Mouse (Mus musculus): ENCODE measurements around the gene Lmtk3.

Gene Lmtk3

DNA sequence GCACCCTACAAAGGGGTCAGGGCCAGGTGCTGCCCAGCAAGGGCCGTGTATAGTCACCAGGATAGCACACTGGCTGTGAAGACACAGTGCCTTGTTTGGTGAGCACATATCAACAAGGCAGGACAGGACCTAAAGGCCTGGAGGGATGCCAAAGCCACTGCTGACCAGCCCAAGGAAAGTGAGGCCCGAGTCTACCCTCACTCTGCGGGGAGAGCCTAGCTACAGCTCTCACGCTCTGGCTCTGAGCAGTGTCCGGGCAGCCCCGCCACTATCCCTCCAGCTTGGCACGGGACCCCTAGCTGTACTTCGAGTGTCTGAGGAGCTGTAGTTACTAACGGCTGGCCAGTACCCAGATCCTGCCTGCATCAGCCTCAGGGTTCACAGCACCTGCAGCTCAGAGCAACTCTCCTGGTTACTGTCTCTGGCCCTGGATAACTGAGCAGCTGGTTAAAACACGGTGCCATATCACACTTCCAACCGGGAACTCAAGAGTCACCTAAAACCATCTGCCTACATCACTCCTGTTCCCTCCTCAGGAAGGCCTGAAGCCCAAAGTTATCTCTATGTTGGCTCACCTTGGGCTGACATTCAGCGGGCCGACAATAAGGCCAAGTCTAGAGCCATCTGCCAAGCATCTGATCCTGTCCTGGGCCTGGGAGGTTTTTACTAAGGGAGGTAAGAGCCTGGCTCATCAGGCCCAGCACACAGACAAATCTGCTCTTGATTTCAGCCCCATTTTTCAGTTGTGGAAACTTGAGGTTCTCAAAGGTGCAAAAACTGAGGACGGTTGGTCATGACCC, 25.9 kb downstream of the Lmtk3 start:
- DNase-seq (ENCODE audit: low spot score) = no peak

DNA sequence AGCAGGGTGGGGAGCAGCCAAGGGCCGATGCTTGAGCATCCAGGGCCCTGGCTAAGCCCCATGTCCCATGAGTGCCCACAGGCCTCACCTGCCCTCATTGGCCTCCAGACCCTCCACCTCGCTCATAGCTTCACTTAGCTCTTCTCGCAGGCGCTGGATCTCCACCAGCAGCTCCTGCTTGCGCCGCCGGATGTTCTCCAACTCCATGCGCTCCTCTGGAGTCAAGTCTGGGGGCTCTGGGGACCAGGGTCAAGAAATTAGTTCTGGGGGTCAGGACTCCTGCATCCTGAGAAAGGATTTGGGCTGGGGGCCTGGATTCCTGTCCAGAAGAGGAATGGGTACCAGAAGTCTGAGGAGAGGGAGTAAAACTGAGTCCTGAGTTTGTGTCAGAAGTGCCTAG, 29.4 kb downstream of the Lmtk3 start:
- no peak for DNase-seq (ENCODE audit: low spot score)

GRCm38 (mm10) chr7:45813787-45814779, 30.5 kb downstream of the Lmtk3 start, which contains the start of gene Cyth2:
TSS of gene Cyth2 (minus strand) at chr7:45814581.
- peak; percentile 100 for DNase-seq (ENCODE audit: low spot score)

- no peak for DNase-seq (ENCODE audit: low spot score)
Measured at GRCm38 (mm10) chr7:45814841-45815240, 31.3 kb downstream of the Lmtk3 start.

DNA sequence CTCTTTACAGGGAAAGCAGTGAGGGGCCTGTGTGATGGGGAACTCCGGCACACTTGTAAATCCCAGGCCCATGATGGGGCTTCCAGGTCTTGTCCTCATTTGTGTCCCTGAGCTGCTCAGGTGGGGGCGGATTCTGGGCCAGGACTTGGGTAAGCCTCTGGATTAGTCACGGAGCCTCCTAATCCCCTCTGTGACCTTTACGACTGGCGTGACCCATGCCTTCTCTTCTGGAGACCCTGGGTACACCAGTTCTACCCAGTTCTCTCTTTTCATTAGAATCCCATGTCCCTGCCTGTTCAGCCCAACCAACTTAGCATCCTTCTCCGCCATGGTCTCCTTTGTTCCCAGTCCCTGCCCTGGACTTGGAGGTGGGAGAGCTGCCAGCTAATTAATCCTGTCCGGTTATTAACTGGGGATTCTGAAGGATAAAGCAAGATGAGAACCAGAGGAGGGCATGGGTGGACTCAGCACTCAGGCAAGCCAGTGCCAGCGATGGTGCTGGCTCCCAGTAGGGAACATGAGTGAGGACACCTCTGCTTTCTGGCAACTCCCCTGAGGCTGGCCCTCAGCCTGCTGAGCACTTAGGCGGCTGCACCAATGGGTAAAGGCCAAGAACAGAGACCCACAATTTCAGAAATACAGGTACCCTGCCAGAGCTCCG, 31.9 kb downstream of the Lmtk3 start:
- no peak for DNase-seq (ENCODE audit: low spot score)

DNA sequence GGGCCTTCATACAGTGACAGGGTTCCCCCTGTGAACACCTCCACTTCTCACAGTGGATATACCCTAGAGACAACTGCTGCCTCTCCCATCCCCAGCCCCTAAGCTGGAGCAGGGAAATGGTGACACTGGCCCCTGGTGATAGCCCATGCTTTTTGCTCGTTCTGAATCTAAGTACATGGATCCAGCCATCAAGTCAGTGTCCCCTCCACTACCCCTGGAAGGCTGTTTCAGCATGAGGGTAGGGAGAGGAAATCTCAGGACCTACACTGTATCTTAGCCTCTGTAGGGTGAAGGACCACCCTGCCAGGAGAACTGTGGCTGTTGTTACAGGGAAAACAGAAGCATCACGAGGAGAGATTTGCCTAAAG, 32.4 kb downstream of the Lmtk3 start:
- DNase-seq (ENCODE audit: low spot score) = no peak

DNA sequence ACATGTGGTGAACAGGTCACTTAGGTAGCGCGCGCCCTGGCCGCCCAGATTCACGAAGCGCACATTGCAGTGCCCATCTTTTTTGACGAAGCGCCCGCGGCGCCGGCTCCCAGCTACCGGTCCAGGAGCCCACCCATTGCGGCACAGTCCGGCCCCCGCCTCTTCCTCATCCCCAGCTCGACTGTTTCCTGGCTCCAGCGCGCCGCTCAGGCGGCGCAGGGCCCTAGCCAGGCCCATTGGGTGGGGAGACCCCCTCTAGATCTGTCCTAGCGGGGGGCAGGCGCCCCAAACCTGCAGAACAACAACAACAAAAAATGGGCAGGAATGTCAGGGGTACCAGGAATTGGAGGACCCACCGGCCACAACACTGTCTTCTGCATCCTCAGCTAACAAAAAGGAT, 36.3 kb downstream of the Lmtk3 start:
- DNase-seq (ENCODE audit: low spot score) = no peak

GRCm38 (mm10) chr7:45820913-45821312, 37.4 kb downstream of the Lmtk3 start:
- DNase-seq (ENCODE audit: low spot score) = no peak

DNA sequence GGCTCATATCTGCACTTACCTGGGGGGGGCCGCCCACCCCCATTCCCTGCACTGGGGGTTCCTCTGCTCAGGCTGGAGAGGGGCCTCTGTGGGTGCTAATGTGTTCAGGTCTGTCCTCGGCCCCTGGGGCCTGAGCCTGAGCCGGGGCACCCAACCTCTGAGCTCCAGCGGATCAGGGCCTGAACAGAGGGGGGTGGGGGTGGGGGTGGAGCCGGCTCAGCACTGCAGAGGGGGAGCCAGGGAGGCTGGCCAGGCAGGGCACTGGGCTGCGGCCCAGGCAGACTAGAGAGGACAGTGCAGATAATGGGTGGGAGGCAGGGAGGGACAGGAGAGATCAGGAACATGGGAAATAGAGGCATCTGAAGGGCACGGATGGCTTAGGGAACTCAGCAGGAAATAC, 41.1 kb downstream of the Lmtk3 start, which contains the start of gene Kcnj14:
Gene Kcnj14, minus strand, starts transcription at position 185 of the 400 bp plus-strand sequence.
- DNase-seq (ENCODE audit: low spot score) = no peak

GRCm38 (mm10) chr7:45826631-45827030, 43.1 kb downstream of the Lmtk3 start:
- DNase-seq (ENCODE audit: low spot score) = no peak

GRCm38 (mm10) chr7:45830427-45831127, 47.0 kb downstream of the Lmtk3 start, which contains the start of gene Grwd1:
TSS of gene Grwd1 (minus strand) at chr7:45830944.
- peak; percentile 79 for DNase-seq (ENCODE audit: low spot score)

- DNase-seq (ENCODE audit: low spot score) = no peak
Measured at GRCm38 (mm10) chr7:45831128-45831525, 47.6 kb downstream of the Lmtk3 start.

DNA sequence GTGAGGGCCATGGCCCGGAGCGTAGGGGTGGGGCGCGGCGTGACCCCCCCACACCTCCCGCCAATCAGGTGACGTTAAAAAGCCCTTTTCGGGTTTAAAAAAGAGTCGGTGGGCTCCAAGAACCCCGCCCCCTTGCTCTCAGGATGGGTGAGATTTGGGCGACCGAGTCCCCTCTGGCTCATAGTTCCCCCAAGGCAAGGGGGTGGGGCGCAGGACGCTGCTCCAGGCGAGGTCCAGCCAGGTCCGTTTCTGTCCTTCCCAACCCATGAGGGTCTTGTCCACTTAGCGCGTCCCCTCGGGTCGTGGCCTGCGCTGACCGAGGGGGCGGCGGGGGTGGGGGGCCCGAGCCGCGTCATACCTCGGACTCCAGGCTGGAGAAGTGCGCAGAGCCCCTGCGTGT, 48.9 kb downstream of the Lmtk3 start:
- DNase-seq (ENCODE audit: low spot score) = no peak

DNA sequence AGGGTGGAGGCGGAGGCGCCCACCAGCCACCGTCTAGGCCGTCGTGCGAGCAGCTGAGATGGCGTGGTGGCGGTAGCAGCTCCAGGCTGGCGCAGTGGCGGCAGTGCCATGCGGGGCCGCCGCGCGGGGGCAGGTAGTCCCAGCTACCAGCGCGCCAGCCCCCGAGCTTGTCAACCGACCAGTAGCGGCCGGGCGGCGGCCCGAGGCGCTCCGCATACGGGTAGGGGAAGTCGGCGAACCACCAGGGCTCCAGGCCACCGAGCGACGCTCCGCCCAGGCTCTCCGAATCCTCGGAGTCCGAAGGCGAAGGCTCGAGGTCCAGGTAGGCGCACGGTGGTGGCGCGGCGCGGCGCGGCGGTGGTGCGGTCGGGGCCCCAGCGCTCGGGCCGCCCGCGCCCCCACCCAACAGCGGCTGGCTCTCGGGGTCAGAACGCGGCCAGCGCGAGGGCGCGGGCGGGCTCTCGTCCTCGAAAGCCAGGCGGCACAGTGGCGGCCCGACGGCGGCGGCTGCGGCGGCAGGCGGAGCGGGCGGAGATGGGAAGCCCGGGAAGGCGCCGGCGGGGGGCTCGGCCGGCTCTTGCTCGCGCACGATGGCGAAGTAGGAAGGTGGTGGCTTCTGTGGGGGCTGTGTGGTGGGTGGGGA, 49.7 kb downstream of the Lmtk3 start:
- no peak for DNase-seq (ENCODE audit: low spot score)

DNA sequence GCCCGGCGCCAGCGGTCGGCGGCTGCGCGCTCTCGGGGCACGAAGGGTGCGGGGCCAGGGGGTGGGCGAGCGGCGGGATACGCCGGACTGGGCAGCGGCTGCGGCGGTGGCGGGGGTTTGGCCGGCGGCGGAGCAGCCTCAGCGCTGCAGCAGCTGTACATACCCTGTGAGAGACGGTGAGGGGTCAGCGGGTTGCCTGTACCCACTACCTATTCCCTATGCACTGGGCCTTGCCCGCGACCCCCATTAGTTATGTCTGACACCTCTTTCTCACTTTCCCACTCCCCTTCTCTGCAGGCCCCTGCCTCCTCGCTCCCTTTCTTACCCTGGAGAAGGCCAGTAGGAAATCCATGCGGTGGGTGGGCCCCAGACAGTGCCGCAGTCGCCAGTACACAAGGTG, 50.4 kb downstream of the Lmtk3 start:
- no peak for DNase-seq (ENCODE audit: low spot score)

GRCm38 (mm10) chr7:45842950-45843744, 59.6 kb downstream of the Lmtk3 start:
- DNase-seq (ENCODE audit: low spot score) = no peak

DNA sequence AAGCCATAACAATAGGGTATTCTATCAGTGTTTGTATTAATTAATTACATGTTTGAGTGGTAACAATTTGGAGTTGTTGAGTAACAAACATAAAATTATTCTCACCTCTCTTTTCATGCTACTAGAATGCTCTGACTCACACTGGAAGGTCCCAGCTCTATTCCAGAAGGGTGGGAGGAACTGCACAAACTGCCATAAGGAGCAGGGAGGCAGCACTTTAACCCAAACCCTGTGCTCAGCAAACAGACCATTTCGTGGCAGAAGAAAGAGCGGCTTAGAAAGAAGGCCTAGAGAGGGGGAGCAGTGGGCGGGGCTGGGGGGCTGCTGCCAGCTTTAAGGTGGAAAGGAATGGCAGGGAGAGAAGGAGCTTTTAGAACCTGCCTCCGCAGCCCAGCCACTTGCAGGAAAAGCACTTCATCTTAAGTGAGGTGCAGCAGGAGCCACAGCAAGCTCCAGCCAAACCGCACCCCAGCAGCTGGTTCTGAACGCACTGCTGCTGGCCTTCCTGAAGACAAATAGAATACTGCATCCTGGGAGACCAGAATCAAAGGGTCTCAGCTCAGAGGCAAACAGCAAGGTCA, 65.0 kb downstream of the Lmtk3 start:
- no peak for DNase-seq (ENCODE audit: low spot score)

GRCm38 (mm10) chr7:45850661-45851060, 67.1 kb downstream of the Lmtk3 start:
- no peak for DNase-seq (ENCODE audit: low spot score)

- DNase-seq (ENCODE audit: low spot score) = no peak
Measured at GRCm38 (mm10) chr7:45853089-45853488, 69.6 kb downstream of the Lmtk3 start.
